Mouse (Mus musculus) frontal cortex, adult (tissue): ENCODE results near the gene Stox1.
"Not testable (repeated sequence)": the region's sequence is repeated elsewhere in the genome, so short reads cannot be mapped to it uniquely, and the experiment has no call there.

Experiments used
- ATAC-seq: cut with Nextera tagmentation; 2 replicates; pipeline ENCODE4 v1.9.2; 2017; ENCODE audit warnings: mild to moderate bottlenecking, moderate library complexity, mixed read lengths; ENCODE audit not compliant: low TSS enrichment

Stox1 gene

DNA sequence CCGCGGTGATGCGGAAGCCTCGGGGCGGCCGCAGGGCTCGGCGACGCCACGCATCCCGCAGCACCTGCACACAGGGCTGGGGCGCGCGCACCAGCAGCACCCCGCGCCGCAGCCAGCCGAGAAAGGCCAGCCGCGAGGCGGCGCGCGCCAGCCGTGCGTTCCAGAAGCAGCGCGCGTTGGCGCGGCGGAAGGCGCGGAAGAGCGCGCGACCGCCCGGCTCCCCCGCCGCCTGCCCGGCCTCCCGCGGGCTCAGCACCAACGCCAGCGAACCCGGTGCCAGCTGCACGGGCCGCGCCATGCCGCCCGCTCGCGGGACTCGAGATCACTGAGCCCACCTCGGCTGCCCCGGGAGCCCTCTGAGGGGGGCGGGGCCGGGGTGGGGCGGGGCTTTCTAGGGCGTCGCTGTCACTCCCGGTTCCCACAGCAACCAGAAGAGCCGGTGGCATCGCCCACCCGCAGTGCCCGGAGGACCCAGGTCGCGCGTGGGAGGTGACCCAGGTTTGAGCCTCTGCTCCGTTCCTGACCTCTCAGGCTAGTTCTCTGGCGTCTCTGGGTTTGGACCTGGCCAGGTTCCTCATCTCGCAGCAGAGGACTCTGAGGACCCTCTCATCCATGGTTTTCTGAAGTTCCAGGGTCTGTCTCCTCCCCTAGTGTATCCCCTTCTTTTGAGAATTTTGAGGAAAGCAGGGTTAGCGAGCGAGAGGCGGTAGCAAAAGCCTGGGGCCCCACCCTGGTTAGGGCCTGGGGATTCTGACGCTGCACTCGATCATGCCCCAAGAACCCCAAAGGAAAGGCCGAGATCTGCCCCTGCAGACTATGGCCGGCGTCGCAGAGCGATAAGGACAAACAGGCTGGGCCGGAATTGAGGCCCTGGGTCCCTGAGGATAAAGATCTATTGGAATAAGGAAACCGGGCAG lies at the start of gene Stox1:
Gene Stox1 (minus strand): TSS at position 358 of the 917 bp plus-strand sequence.
- peak; percentile 90 for ATAC-seq

DNA sequence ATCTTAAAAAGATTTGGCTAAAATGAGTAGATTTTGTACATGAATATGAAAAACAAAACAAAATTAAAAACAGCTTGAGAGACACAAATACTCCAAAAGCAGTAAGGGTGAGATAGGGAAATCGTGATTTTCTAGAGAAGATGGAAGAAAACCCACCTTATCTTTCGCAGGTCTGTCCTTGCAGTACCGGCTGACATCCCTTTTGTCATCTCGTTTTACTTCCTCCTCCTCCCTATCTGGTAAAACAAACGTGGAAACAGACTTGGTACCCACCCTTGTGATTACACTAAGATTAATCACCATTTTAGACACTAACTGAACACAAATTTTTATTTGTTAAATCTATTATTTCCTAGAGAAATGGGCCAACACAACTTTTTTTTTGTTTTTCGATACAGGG lies 24.9 kb upstream of the Stox1 start:
- ATAC-seq: no peak

DNA sequence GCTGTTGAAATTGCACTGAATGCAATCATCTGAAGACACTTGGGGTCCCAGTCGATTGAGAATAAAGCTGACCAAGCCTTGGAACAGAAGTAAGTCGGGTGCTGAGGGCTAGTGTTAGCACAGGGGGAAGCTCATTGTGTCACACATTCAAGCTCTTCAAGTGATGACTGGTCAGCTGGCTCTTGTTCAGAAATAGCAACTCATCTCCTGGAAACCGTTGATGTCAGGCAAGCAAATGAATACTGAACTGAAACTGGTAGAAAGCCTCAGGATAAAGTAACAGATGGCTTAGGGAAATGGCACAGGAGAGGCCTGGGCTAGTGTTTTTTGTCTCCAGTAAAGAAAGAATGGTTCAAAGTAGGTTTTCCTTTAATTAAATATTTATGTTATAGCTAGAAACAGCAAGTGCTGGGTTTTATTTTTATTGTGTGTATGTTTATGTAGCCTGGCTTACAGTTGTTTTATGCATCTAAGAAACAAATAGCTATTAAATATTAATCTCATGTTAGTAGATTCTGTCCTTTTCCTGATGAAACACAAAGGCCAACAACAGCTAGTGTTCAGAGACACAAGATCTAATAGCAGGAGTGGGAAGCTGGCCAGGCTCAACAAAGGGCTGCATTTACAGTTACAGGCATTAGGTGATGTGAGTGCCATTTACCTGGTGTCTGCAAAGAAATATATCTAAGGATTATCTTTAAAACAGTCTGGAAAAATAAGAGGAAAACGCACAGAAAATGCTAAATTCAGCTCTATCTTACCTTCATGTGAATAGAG lies 14.2 kb upstream of the Stox1 start:
- peak; percentile 78 for ATAC-seq

DNA sequence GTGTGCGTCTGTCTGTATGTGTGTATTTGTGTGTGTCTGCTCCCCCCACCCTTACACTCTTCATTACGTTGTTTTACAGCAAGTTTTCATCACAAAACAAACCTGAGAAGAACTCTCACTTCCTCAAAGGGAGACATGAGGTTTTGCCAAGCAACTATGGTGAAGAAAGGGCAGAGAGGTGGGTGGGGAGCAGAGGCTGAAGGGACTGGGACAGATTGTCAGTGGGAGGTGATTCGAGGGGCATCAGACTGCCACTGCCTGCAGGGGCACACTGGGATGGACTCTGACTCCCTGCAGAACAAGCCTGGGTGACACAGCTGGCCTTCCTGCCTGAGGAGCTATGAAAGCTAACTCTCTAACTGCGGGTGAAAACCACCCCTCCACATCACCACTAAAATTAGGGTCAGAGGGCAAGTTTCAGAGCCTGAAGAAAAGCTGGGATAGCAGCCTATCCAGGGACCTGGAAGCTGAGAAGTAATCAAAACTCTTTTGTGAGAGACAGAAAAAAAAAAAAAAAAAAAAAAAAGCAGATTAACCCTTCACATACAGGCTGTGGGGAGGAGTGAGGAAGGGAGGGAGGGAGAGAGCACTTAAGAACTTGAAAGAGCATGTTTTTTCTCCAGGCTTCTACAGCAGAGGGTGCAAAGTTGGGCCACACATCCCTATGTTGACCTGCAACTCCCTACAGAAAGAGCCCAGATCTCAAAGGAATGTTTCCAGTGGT lies 11.2 kb upstream of the Stox1 start:
- ATAC-seq: no peak

DNA sequence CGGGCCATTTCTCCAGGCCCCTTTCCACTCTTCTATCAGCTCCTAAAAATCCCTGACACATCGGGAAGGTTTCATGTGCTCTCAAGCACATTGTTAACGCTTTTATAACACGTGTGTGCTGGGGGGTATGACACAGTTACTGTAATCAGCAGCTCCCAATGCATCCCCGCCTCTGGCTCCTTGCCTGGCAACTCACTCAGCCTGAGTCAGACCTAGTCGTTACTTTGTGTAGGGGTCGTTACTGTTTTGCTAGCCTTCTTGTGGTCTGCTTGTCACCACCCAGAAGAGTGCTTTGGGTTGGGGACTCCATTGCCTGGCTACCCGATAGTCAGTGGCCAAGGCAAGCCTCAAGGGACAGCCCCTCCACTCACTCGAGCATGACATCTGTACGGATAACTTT lies 4.9 kb upstream of the Stox1 start:
- ATAC-seq: no peak

DNA sequence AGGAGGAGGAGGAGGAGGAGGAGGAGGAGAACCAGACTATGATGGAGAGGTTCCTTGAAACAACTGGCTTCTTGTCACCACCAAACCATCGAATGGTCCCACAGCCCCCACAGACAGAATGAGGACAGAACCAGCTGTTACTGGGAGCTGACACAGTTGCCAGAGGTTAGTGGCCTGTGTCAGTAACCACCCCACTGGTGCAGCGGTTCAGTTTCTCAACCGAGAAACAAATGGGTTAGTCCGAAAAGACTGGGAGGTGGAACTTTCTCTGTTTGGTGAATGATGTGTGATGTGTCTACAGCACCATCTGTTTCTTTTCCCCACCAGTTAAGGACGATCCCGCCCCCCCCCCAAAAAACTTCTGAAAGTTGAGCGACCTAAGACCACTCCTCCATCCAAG lies 992 bp downstream of the Stox1 start:
- ATAC-seq: no peak

DNA sequence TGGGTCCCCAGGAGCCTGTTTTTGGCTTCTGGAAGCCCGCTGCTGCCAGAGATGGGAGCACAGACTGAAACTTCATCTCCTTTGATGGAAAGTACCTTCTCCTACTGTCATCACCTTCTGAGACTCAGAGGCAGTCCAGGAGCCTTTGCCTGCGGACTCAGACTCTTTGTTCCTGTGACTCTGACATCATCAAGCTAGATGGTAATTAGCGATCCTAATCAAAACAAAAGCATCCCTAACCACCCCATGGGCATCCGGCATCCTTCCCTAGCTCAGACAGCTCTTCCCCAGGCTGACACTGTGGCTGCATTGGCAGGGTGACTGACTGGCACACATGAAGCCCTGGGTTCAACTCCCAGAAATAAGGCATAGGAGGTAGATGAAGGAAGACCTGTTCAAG lies 3.2 kb downstream of the Stox1 start:
- ATAC-seq: no peak

DNA sequence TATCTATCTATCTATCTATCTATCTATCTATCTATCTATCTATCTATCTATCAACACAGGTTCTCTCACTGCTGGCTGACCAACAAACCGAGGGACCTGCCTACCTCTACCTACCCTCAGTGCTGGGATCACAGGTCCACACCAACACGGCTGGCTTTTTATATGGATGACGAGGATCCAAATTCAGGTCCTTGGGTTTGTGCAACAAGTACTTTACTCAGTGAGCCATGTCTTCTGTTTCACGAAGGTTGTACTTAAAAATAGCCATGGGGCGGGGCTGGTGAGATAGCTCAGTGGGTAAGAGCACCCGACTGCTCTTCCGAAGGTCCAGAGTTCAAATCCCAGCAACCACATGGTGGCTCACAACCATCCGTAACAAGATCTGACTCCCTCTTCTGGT lies 5.4 kb downstream of the Stox1 start:
- not testable (repeated sequence) for ATAC-seq

DNA sequence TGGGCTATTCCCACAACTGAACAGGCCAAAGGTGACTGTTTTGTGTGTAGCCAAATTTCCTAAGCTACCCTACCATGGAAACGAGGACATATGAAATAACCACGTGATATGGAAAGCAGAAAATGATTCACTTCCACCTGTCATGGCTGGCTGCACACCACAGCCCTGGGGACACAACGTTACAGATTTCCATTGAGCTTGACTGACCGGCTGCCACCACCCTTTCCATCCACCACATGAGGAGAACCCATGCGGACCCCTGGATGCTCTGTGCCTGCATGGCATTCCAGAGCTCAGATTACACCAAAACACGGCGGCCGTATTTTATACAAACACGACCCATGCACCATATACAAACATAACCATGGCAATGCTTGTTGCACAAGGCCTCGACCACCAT lies 12.5 kb downstream of the Stox1 start:
- no peak for ATAC-seq

DNA sequence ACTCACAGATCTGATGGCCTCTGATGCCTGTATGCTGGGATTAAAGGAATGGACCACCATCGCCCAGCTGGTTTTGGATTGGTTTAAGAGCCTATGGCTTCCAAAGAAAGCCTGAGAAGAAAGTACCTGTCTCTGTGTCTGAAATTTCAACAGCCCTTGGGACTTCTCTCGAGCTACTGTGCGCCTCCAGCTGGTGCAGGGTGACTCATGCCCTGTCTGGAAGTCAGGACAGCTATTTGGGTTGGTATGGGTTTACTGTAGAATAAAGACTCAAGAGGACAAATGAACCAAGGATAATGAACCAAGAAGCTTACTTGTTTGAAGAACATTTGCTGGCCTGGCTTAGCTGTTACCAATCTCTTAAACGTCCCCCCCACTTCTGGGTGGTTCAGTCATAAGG lies 22.3 kb downstream of the Stox1 start:
- ATAC-seq: peak; percentile 64; the same call in 1 of the 2 replicates

DNA sequence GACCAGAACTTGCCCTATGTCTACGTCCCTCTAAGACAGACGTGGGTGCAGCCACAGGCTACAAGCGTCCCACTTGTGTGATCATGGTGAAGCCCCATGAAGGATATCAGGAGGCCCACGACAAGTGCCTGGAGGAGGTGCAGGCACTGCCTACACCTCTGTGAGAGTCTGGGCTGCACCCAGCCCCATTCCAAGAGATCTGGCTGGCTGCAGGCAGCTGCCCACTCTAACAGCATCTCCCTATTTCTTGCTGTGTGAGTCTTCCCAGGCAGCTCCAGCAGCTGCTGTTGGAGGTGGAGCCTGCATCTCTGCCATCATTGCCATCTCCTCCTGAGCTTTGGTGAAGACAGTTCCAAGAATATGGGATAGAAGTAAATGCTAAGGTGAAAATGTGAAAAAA lies 23.5 kb downstream of the Stox1 start:
- peak; percentile 98 for ATAC-seq

DNA sequence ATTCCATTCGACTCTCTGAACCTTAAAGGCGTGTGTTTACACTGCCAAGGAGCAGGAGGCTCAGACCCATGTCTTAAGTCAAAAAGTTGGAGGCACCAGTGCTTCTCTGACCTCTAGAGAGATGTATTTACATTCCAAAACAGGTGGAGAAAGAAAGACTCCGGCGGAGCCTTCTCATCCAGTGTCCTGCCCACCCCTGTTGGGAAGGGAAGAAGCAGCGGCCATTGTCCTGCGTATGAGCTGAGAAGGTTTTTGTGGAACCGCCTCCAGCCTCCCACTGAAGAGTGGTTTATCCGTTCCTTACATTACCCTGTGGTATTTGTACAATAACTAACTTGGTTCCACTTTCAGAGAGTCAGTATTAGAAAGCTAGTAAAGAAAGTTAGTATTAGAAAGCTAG lies 33.2 kb downstream of the Stox1 start:
- no peak for ATAC-seq

DNA sequence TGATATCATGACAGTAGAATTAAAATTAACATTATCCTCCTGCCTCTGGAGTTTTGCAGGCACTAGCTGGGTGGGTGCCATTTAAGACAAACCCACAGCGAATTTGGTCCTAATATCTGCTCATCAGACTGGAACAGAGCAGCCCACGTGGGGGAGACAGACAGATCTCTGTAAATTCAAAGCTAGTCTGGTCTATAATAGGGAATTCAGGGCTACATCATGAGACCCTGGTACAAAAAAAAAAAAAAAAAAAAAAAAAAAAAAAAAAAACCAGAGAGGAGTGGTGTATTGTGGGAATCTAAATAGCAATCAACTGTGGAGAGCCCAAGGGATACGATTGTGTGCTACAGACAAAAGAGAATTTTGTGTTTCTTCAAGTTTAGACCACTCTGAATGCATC lies 33.7 kb downstream of the Stox1 start:
- no peak for ATAC-seq

DNA sequence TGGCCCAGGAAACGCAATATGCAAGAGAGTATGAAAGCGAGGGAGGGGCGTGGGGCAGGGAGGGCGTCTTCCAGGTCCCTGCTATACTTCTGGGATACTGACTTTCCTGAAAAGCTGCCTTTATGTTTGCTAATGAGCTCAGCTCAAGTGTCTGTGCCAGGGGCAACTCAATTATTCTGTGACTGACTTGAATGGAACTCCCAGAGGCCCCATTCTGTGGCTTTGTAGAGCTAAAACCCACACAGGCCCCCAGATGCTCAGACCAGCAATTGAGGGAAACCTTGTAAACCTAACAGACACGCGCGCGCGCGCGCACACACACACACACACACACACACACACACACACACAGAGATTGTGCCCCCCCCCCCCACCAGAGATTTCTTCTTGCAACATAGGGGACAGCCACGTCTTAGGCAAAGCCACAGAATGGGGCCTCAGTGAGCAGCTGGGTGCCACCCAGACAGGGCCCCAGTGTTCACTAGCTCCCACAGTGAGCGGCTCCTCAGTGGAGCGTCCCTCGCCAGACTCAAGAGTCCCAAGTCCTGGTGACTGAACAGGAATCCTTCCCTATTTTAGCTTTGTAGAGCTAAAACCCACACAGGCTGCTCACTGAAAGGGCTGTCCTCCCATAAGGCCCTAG lies 38.8 kb downstream of the Stox1 start:
- ATAC-seq: no peak; the same call in 1 of the 2 replicates

DNA sequence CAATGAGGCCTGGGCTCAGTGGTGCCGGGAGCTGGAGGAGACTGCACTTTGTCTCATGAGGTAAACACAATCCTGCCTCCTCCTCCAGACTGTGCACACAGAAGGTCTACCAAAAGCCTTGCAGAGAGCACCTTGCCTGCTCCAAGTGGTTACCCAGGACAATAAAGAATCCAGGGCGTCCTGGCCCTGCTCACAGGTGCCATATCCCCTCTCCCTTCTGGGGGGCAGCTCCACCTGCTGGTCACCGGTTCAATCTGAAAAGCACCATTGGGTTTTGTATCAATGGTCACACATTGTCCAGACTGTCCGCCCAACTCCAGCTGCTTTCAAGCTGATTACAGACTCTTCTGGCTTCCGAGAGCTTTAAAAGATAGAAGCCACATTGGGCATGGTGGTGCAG lies 42.9 kb downstream of the Stox1 start:
- no peak for ATAC-seq

DNA sequence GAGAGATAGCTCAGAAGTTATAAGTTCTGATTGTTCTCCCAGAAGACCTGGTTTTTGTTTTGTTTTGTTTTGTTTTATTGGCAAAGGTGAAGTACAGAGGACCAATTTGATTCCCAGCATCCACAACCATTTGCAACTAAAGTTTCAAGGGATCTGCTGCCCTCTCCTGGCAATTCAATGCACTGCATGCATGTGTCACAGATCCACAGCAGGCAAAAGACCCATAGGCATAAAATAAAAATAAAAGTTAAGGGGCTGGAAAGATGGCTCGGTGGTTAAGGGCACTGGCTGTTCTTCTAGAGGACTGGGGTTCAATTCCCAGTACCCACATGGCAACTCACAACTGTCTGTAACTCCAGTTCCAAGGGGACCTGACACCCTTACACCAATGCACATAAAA lies 46.1 kb downstream of the Stox1 start:
- no peak for ATAC-seq

DNA sequence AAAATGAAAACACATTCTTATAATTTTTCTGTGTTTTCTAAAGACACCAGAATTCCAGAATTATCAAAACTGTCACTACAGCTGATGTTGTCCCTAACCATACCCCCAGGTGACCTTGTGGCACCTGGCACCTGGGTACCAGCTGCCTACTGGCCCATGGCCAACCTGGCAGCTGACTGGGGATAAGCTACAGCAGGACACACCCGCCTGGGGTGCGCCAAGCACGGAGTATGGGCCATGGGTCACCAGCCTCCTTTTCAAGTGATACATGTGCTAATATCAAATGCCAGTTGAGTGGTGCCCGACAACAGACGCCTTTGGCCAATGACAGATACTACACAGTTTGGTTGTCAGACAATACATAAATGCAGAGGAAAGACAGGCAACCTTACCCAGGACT lies 48.6 kb downstream of the Stox1 start:
- ATAC-seq: no peak

DNA sequence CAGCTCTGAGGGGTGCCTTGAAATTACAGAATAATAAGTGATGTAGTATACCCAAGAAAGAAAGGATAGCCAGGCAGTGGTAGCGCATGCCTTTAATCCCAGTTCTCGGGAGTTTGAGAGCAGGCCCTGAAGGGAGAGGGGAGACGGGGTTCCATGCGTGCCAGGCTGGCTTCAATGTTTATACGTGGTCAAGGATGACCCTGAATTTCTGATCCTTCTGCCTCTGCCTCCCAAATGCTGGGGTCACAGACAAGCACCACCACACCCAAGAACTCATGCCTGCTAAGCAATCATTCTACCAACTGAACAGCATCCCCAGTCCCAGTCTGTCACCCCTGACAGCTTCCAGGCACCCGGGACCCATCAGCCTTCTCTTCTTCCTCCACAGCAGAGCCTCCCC lies 49.7 kb downstream of the Stox1 start:
- ATAC-seq: no peak

DNA sequence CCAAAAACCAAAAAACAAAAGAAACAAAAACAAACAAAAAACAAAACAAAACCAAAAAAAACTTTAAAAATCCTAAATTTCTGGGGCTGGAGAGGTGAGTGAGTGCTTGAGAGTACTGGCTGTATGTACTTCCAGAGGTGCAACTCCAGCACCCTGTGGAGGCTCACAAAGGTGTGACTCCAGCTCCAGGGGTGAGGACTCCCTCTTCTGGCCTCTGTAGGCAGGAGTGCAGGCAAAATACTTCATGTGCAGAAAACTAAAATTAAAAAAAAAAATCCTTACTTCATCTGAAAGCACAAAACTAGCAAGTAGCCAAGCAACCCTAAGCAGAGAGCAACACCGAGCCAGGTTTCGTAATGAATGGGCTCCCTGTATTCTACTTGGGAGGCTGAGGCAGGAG lies 53.6 kb downstream of the Stox1 start:
- no peak for ATAC-seq

DNA sequence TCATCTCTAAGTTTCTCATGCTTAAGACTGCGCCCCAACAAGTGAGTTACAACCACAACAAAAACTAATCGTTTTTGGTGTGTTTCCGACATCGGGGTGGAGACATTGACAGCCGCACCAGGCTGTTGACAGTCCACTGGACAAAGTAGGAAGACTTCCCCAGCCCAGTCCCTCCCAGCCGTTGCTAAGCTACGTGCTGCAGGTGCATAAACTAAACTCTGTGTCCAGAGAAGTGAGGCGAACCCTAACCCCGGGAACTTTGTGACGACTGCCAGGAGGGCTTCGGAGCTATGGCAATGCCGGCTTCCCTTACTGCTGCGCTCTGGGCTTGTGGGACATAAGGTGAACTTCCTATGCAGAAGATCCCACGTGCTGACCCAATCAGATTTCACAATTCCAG lies 56.7 kb downstream of the Stox1 start:
- no peak for ATAC-seq

DNA sequence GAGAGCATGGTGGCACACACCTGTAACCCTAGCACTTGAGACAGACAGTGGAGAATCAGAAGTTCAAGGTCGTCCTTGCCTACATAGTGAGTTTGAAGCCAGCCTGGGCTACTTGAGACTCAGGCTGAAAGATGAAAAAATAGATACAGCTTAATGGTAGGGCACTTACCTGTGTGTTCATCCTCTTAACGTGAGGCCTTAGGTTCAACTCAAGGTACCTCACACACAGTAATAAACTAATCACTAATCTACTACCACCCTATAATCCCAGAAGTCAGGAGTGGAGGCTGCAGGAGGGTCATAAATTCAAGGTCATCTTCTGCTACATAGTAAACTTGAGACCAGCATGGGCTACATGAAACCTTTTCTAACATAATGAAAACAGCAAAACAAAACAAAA lies 57.5 kb downstream of the Stox1 start:
- no peak for ATAC-seq

DNA sequence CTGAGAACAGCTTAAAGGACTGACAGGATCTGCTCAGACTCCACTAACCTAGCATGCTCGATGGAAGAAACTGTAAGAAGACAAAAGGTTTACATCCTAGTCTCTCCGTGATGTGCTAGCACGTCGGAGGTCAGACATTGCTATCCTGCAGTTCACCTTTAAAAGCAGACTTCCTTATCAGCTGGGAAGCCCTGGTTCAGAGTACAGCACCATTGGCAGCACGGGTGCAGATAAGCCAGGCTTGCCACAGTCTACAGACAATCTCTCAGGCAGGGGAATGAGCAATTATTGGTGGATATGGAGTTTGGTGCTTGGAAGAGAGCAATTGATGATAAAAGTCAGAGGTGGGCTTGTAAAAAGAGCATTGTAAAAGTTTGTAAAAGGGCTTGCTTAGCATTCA lies 57.9 kb downstream of the Stox1 start:
- ATAC-seq: no peak
